Mouse (Mus musculus) layer of hippocampus, postnatal 36 days (tissue): ENCODE results near the gene Hivep3. TPM values are rescaled to one million over a fixed set of nuclear protein-coding genes. Genes with fewer than 3 reads are reported as not detected.
A peak's percentile ranks its signal among the peaks of the same experiment; 100 is the strongest.

ENCODE experiments used
- DNase-seq, 2 experiments: peaks; one replicate each; pipeline ENCODE4 v3.0.0; 2022
- total RNA-seq, 2 experiments: library from RNA; stranded (reverse); gene quantifications; 2 replicates each; pipeline ENCODE4 v1.2.3; 2021

Hivep3 gene
- total RNA-seq, 2 experiments from 2014 or later, result 49.0 to 52.0 TPM

- no peak for DNase-seq
These were observed 374.2 kb downstream of the Hivep3 start for GRCm38 (mm10) chr4:120107787-120108186.

GRCm38 (mm10) chr4:120115516-120115915, 381.9 kb downstream of the Hivep3 start:
- DNase-seq, result no peak

DNA sequence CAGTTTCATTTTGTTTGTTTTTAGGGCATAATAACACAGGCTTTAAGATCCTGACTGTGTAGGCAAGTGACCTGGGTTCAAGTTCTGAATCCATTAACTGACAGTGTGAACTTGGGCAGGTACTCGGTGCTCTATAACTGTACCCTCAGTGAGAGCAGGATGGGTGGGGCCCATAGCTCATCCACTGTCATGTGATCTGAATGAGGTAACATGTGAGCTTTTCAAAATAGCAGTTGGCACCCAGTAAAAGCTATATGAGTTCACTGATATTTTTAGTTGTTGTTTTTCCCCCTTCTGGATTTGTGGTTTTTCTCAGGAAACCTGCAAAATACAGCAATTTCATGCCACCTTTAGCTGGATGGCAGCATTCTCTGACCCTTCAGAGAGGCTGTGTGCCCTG, 382.7 kb downstream of the Hivep3 start:
- no peak for DNase-seq

GRCm38 (mm10) chr4:120120276-120120675, 386.7 kb downstream of the Hivep3 start:
- peak; percentile 39 to 47 for DNase-seq

GRCm38 (mm10) chr4:120124656-120125055, 391.1 kb downstream of the Hivep3 start:
- DNase-seq, result no peak

DNA sequence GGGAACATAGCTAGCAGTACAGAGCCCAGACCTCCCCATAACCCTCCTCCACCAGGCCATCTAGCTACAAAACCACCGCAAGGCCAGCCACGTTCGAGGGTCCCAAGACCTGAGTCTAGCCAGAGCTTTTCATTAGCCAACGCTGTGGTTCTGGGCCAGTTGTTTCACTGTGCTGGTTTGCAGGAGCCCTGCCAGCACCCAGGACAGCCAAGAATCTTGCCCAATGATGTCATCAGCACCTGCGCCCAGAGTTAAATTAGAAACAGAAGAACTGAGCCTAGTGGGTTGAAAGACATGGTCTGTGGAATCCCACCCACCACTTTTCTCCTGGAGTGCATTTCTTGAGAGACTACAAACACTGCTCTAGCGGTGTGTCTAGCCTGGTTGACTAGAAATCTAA, 392.5 kb downstream of the Hivep3 start:
- DNase-seq, result no peak

GRCm38 (mm10) chr4:120127333-120127732, 393.7 kb downstream of the Hivep3 start:
- no peak for DNase-seq

DNA sequence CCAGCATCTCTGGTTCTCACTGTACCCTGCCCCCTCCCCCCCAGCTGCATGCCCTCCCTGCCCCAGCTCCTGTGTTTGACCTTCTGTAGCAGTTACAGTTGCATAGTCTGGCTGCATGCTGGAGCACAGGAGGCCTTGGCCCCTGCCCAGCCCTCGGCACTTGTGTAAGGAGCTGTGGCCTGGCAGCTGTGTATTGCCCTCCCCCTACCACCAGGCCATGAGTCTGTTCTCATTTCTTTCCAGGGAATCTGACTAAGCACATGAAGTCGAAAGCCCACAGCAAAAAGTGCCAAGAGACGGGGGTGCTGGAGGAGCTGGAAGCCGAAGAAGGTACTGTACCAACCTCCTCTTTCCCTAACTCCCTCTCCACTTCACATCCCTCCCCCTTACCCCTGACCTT, 394.4 kb downstream of the Hivep3 start:
- peak in 1 of 2 experiments; percentile 33 for DNase-seq

- DNase-seq, result peak; percentile 41 to 43
These were observed 395.8 kb downstream of the Hivep3 start for GRCm38 (mm10) chr4:120129233-120129885.

DNA sequence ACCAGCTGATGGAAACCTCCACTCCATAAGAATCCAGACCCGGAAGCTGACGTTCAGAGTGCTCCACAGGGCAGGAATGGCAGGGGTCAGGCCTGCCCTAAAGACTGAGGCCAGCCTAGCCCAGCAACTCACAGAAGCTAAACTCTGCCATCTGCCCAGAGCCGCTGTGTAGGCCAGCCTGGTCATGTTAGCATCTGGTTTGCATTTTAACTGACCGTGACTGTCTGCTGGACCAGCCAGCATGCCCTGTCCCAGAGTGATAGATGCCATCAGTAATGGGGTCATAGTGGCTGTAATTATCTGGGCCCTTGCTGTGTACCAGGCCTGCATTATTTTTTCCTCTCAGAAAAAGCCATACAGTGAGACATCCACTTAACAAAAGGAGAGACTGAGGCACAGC, 397.3 kb downstream of the Hivep3 start:
- no peak for DNase-seq

DNA sequence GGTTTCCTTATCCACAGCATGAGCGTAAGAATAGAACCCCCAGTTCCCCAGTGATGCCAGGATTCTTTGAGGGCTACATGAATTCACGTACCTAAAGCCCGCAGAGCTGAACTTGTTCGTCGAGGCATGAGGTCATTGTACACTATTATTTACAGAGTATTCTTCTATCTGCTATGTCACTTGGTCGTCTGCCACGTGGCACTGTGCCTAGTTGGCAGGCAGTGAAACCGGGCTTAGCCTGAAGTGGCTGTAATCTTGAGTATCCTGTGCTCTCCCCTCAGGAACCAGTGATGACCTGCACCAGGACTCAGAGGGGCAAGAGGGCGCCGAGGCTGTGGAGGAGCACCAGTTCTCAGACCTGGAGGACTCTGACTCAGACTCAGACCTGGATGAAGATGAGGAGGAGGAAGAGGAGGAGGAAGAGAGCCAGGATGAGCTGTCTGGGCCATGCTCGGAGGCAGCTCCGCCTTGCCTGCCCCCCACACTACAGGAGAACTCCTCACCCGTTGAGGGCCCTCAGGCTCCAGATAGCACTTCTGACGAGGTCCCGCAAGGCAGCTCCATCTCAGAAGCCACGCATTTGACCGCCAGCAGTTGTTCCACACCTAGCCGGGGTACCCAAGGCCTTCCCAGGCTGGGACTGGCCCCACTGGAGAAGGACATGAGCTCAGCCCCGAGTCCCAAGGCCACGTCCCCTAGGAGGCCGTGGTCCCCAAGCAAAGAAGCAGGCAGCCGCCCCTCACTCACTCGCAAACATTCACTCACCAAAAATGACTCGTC, 398.0 kb downstream of the Hivep3 start:
- no peak for DNase-seq

DNA sequence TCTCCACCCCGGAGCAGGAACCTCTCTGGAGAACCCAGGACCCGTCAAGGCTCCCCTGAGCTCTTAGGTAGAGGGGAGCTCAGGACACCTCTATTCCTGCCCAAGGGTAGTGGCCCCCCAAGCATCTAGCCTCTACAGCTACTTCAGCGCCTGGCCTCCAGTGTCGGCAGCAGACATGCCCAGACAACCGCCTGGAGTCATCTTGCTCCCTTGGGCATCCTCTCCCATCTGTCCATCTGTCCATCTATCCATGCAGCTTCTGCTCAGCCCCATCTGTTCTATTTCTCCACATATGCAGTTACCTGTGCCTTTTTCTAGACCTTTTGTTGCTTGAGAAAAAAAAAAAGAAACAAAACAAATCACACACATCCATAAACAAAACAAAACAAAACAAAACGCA, 400.6 kb downstream of the Hivep3 start:
- no peak for DNase-seq

- no peak for DNase-seq
These were observed 408.2 kb downstream of the Hivep3 start for GRCm38 (mm10) chr4:120141810-120142209.

DNA sequence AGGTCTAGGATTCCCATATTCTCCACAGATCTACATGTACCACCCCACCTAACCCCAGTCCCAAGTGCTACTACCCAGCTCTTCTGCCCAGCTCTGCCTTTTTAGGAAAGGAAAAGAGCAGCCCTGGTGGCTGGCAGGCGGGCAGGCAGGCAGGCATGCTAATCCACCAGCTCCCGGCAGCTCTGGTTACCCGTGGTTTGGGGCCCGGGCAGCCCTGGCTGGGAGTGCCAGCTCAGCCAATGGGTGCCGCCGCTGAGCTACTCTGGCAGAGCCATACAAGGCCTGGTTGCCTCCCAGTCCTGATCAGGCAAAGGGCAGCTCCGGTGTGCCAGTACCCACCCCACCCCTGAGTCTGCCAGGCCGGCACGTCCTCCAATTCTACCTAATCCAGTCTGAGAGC, 409.3 kb downstream of the Hivep3 start:
- no peak for DNase-seq

- DNase-seq, result no peak
These were observed 410.8 kb downstream of the Hivep3 start for GRCm38 (mm10) chr4:120144343-120144742.

GRCm38 (mm10) chr4:120145931-120146330, 412.3 kb downstream of the Hivep3 start:
- no peak for DNase-seq

DNA sequence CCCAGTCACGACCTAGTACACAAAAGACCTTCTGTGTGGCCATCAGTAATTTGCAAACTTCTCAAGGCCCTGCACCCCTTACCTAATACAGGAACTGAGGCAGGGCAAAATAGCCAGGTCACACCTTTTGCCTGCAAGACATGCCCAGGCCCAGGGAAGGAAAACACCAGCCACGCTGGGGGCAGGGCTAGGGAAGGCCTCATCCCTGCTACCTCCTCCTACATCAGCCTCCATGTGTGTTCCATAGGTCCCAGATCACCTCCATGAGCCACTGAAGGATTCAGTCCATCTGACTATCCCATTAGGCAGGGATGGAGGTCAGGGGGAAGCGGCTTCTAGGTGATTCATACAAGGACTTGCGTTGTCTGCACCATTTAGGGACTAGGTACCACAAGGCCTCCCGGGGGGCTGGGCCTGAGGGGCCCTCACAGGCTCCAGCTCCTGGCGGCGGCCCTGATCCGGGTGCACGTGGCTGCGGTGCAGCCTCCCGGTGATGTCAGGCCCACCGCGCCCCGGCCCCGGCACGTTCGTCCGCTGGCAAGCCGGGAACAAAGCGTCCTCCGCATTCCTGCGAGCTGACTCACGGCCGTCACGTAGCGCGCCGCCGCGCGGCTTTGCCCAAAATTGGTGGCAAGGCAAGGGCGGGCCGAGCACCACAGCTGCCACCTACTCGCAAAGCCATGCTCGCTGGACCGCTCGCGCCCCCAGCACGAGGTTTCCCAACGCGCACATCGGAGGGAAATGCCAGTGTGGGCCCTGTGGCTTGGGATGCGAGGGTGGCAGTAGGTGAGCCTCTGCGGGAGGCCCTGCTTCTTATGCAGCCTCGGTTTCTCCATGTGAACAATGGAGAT, 414.9 kb downstream of the Hivep3 start:
- DNase-seq, result peak; percentile 69 to 73

- no peak for DNase-seq
These were observed 415.5 kb downstream of the Hivep3 start for GRCm38 (mm10) chr4:120149142-120149524.

- no peak for DNase-seq
These were observed 416.8 kb downstream of the Hivep3 start for GRCm38 (mm10) chr4:120150345-120150920.

DNA sequence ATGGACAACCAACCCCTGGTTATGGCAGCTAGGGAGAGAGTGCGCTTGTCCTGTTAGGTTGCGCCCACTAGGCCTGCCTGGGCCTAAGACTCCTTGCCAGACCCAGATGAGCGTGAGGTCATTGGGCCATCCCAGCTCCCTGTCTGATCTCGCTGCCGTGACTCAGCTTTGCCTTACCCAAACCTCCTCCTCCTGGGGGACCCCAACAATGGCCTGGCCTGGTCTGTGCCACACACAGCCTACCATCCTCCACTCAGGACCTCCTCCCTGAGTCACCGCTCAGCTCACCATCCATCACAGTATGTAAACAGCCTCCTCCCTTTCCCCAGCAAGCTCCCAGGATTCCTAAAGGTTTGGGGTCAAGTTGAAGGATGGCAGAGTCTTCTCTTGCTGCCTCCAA, 418.3 kb downstream of the Hivep3 start:
- no peak for DNase-seq

- no peak for DNase-seq
These were observed 419.1 kb downstream of the Hivep3 start for GRCm38 (mm10) chr4:120152648-120153047.

GRCm38 (mm10) chr4:120153736-120154135, 420.2 kb downstream of the Hivep3 start:
- DNase-seq, result no peak
